Mouse (Mus musculus): ENCODE results near the gene Cmtm5.

DNA sequence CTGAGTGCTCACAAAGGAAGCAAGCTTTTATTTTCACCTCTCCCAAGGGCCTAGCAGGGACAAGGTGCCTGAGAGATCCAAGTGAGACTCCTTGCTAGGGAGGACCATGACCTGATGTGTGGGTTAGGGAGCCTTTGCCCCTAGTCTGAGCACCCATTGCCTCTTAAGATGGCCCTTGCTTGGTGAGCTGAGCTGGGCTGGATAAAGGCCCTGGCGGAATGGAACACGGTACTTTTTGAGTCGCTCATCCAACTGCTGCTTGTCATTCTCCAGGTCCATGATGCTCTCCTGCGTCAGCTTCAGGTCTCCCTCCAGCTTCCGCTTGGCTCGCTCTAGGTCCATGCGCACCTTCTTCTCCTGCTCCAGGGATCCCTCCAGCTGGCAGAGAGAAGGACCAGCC lies 45.9 kb downstream of the Cmtm5 start:
- no peak for TF ChIP-seq EP300 (IDR thresholded peaks at IDR 0.05; ENCODE audit: insufficient read depth, low read depth, low read length)
- no peak for TF ChIP-seq CTCF (IDR thresholded peaks at IDR 0.05; ENCODE audit: low read depth, low read length)
- no peak for TF ChIP-seq POLR2A (IDR thresholded peaks at IDR 0.05; ENCODE audit: insufficient read depth, low read length)
